Mouse (Mus musculus) brain, embryonic 14.5 days (tissue): ENCODE measurements around the gene Gm45808. TPM values are rescaled to one million over a fixed set of nuclear protein-coding genes. Genes with fewer than 3 reads are reported as not detected.
A peak's percentile ranks its signal among the peaks of the same experiment; 100 is the strongest.

Experiments
- DNase-seq: peaks from one replicate; pipeline ENCODE4 v3.0.0-alpha.2; 2011; ENCODE audit warnings: low read depth
- CTCF ChIP-seq: fragments of 200-500 bp; IDR thresholded peaks from 2 replicates; pipeline ENCODE4 v1.5.1; 2012; ENCODE audit warnings: inconsistent platforms, mild to moderate bottlenecking, moderate library complexity, borderline replicate concordance; ENCODE audit not compliant: insufficient read depth, insufficient read length; ENCODE audit errors: extremely low read depth
- POLR2A ChIP-seq: fragments of 200-500 bp; IDR thresholded peaks from 2 replicates; pipeline ENCODE4 v1.6.1; 2012; ENCODE audit warnings: mild to moderate bottlenecking, inconsistent platforms, borderline replicate concordance; ENCODE audit not compliant: poor library complexity, insufficient read depth, insufficient read length, severe bottlenecking; ENCODE audit errors: extremely low read depth
- polyA plus RNA-seq: library from polyadenylated mRNA; depleted of rRNA; stranded (reverse); fragments of >200 nt; gene quantifications from 2 replicates; pipeline ENCODE4 v1.2.3, GENCODE M21; 2012; rRNA removed

Gene Gm45808
- polyA plus RNA-seq, 1 experiment = 0.30 TPM

GRCm38 (mm10) chr7:45434203-45435015 lies 52.2 kb downstream of the Gm45808 start, which contains the start of gene Gys1:
Gene Gys1 (plus strand): TSS chr7:45434844.
- peak; percentile 100 for DNase-seq
- TF ChIP-seq CTCF = peak; percentile 99
- TF ChIP-seq POLR2A = peak; percentile 63; the same call in 1 of the 2 replicates

GRCm38 (mm10) chr7:45433835-45434202 lies 52.8 kb downstream of the Gm45808 start:
- TF ChIP-seq CTCF (no peak), POLR2A (no peak)
- no peak for DNase-seq

GRCm38 (mm10) chr7:45426556-45426955 lies 60.1 kb downstream of the Gm45808 start:
- TF ChIP-seq CTCF (no peak), POLR2A (no peak)
- no peak for DNase-seq

GRCm38 (mm10) chr7:45421194-45421593 lies 65.4 kb downstream of the Gm45808 start:
- no peak for DNase-seq
- TF ChIP-seq POLR2A = no peak
- no peak for TF ChIP-seq CTCF

GRCm38 (mm10) chr7:45420615-45420919 lies 66.0 kb downstream of the Gm45808 start, which contains the start of gene Lhb:
Gene Lhb (plus strand): TSS chr7:45420820.
- DNase-seq = no peak
- no peak for TF ChIP-seq POLR2A
- no peak for TF ChIP-seq CTCF

- TF ChIP-seq CTCF (no peak), POLR2A (no peak)
- no peak for DNase-seq
These were observed 66.6 kb downstream of the Gm45808 start for GRCm38 (mm10) chr7:45419859-45420614.

- DNase-seq = no peak
- TF ChIP-seq POLR2A (no peak), CTCF (no peak)
These were observed 68.6 kb downstream of the Gm45808 start for GRCm38 (mm10) chr7:45417962-45418492.

Other genes starting within 250 kb of the Gm45808 start
- 1.4 and 1.5 TPM in 2 replicates for gene Cd37, start 247.7 kb downstream of the Gm45808 start, polyA plus RNA-seq
- gene Slc6a16, start 245.7 kb downstream of the Gm45808 start, polyA plus RNA-seq = 0.70 and 0.86 TPM in 2 replicates
- 0.11 TPM in 1 of 2 replicates, not detected in the other for gene Slc6a21, start 209.3 kb downstream of the Gm45808 start, polyA plus RNA-seq
- gene Trpm4, start 153.0 kb downstream of the Gm45808 start, polyA plus RNA-seq = 19.0 and 20.3 TPM in 2 replicates
- gene Hrc, start 151.5 kb downstream of the Gm45808 start, polyA plus RNA-seq = 0.48 and 1.3 TPM in 2 replicates
- 56.7 and 60.0 TPM in 2 replicates for gene Ppfia3, start 119.8 kb downstream of the Gm45808 start, polyA plus RNA-seq
- 15.7 and 17.6 TPM in 2 replicates for gene Lin7b, start 116.2 kb downstream of the Gm45808 start, polyA plus RNA-seq
- 643 and 713 TPM in 2 replicates for gene Snrnp70, start 91.1 kb downstream of the Gm45808 start, polyA plus RNA-seq
- 0.03 TPM in 1 of 2 replicates, not detected in the other for gene Kcna7, start 81.2 kb downstream of the Gm45808 start, polyA plus RNA-seq
- gene Ntf5, start 73.1 kb downstream of the Gm45808 start, polyA plus RNA-seq = 0.23 and 0.27 TPM in 2 replicates
- gene Lhb, start 66.0 kb downstream of the Gm45808 start, polyA plus RNA-seq = 1.1 and 1.7 TPM in 2 replicates
- 26.7 and 30.6 TPM in 2 replicates for gene Gys1, start 52.0 kb downstream of the Gm45808 start, polyA plus RNA-seq
- 125 and 158 TPM in 2 replicates for gene Ruvbl2, start 48.7 kb downstream of the Gm45808 start, polyA plus RNA-seq
- gene Ftl1, start 26.9 kb downstream of the Gm45808 start, polyA plus RNA-seq = 2,346 and 2,481 TPM in 2 replicates
- gene Bax, start 19.9 kb downstream of the Gm45808 start, polyA plus RNA-seq = 168 and 237 TPM in 2 replicates
- 0.11 and 0.18 TPM in 2 replicates for gene Tulp2, start 4.9 kb downstream of the Gm45808 start, polyA plus RNA-seq
- 2.0 and 2.8 TPM in 2 replicates for gene Dhdh, start 2.0 kb upstream of the Gm45808 start, polyA plus RNA-seq
- gene Nucb1, start 23.6 kb upstream of the Gm45808 start, polyA plus RNA-seq = 92.0 and 111 TPM in 2 replicates
- gene Ppp1r15a, start 39.5 kb upstream of the Gm45808 start, polyA plus RNA-seq = 13.5 and 14.5 TPM in 2 replicates
- 1.7 and 3.6 TPM in 2 replicates for gene Plekha4, start 39.5 kb upstream of the Gm45808 start, polyA plus RNA-seq
- 0.25 and 0.44 TPM in 2 replicates for gene Hsd17b14, start 68.1 kb upstream of the Gm45808 start, polyA plus RNA-seq
- gene Bcat2, start 83.3 kb upstream of the Gm45808 start, polyA plus RNA-seq = 29.5 and 40.2 TPM in 2 replicates
- gene Fgf21, start 128.7 kb upstream of the Gm45808 start, polyA plus RNA-seq = 0.13 TPM in 1 of 2 replicates, not detected in the other
- gene Fut1, start 130.5 kb upstream of the Gm45808 start, polyA plus RNA-seq = 0.06 and 0.14 TPM in 2 replicates
- gene Izumo1, start 135.0 kb upstream of the Gm45808 start, polyA plus RNA-seq = 0.13 and 0.16 TPM in 2 replicates
- 11.6 and 17.6 TPM in 2 replicates for gene Rasip1, start 140.7 kb upstream of the Gm45808 start, polyA plus RNA-seq
- 3.2 and 4.0 TPM in 2 replicates for gene Mamstr, start 153.2 kb upstream of the Gm45808 start, polyA plus RNA-seq
- gene Fut2, start 179.6 kb upstream of the Gm45808 start, polyA plus RNA-seq = 0.10 and 0.16 TPM in 2 replicates
- 0.64 and 2.1 TPM in 2 replicates for gene Ntn5, start 197.2 kb upstream of the Gm45808 start, polyA plus RNA-seq
- gene Sec1, start 207.6 kb upstream of the Gm45808 start, polyA plus RNA-seq = 0.66 and 1.1 TPM in 2 replicates
- 81.4 and 108 TPM in 2 replicates for gene Car11, start 213.0 kb upstream of the Gm45808 start, polyA plus RNA-seq
- gene Dbp, start 218.3 kb upstream of the Gm45808 start, polyA plus RNA-seq = 7.6 and 8.4 TPM in 2 replicates
- gene Rpl18, start 228.6 kb upstream of the Gm45808 start, polyA plus RNA-seq = 640 and 749 TPM in 2 replicates
- 33.0 and 39.8 TPM in 2 replicates for gene Sphk2, start 231.2 kb upstream of the Gm45808 start, polyA plus RNA-seq
- gene Fam83e, start 234.4 kb upstream of the Gm45808 start, polyA plus RNA-seq = 0.68 and 0.83 TPM in 2 replicates
- not detected in 2 replicates for gene Spaca4, start 239.0 kb upstream of the Gm45808 start, polyA plus RNA-seq